In genomic region chr14:79985137-79985670, GRCm38 (mm10) we compare ENCODE assay signal across 27 mouse cellular contexts. TPM values are rescaled to one million over a fixed set of nuclear protein-coding genes. Genes with fewer than 3 reads are reported as not detected.
DNase-seq lines count a peak whose midpoint lies in the region; ATAC-seq and TF ChIP-seq lines count a peak whose summit lies in the region.
"Had no signal": no experiment of that assay in that cellular context is flagged by ENCODE, and none has a peak within 500 bp of the region (broad histone marks: within the 10 kb centered on the region; RNA-seq: fewer than 3 reads in every experiment).

No protein-coding gene starts in this region.

- 78% methylated on average over 7 of the region's 7 CpGs for WGBS in intestine, embryonic 16.5 days
- 53% methylated on average over 7 of the region's 7 CpGs for WGBS in intestine, postnatal 0 days
- WGBS in lung, embryonic 14.5 days = 75% methylated on average over 7 of the region's 7 CpGs
- 78% methylated on average over 7 of the region's 7 CpGs for WGBS in lung, adult 2 months

- no peak overlapping the region for H3K27ac ChIP-seq in intestine, embryonic 16.5 days (ENCODE audit: low read length)
- H3K27ac ChIP-seq in intestine, postnatal 0 days (ENCODE audit: low read depth, low read length) = no peak overlapping the region
- no peak overlapping the region for H3K27ac ChIP-seq in lung, embryonic 14.5 days (ENCODE audit: low read depth)
- H3K27ac ChIP-seq: embryonic facial prominence, embryonic 12.5 days; embryonic facial prominence, embryonic 15.5 days; gastrocnemius, adult 2 months; heart, adult 2 months; heart, embryonic 10.5 days; heart, embryonic 13.5 days; hindbrain, embryonic 10.5 days; hindbrain, embryonic 13.5 days had no signal

- TF ChIP-seq CTCF in intestine, postnatal 0 days (IDR thresholded peaks at IDR 0.05; ENCODE audit: low read depth) = no peak
- TF ChIP-seq CTCF in lung, embryonic 14.5 days (IDR thresholded peaks at IDR 0.05; ENCODE audit: low read depth) = no peak
- no peak for TF ChIP-seq CTCF in lung, adult 2 months (IDR thresholded peaks at IDR 0.05; ENCODE audit: insufficient read depth, low read length)

- peak; percentile 12 for ATAC-seq in intestine, embryonic 16.5 days
- ATAC-seq in intestine, postnatal 0 days = no peak
- no peak for ATAC-seq in lung, embryonic 14.5 days (ENCODE audit: insufficient read depth)
- ATAC-seq: forebrain, embryonic 14.5 days; forebrain, postnatal 0 days; Patski had no signal

- no peaks in the 10 kb centered on the region for H3K9me3 ChIP-seq in intestine, embryonic 16.5 days (ENCODE audit: control insufficient read depth, low read length)
- no peaks in the 10 kb centered on the region for H3K9me3 ChIP-seq in intestine, postnatal 0 days (ENCODE audit: control insufficient read depth)
- H3K9me3 ChIP-seq in lung, embryonic 14.5 days (ENCODE audit: low read depth, low read length) = no peaks in the 10 kb centered on the region
- H3K9me3 ChIP-seq: embryonic facial prominence, embryonic 12.5 days; embryonic facial prominence, embryonic 15.5 days; heart, embryonic 10.5 days; heart, embryonic 13.5 days; hindbrain, embryonic 10.5 days; hindbrain, embryonic 13.5 days had no signal

- no peaks in the 10 kb centered on the region for H3K27me3 ChIP-seq in intestine, embryonic 16.5 days (replicated peaks; ENCODE audit: control insufficient read depth, insufficient read depth, low read length)
- no peaks in the 10 kb centered on the region for H3K27me3 ChIP-seq in intestine, postnatal 0 days (replicated peaks; ENCODE audit: control insufficient read depth, insufficient read depth, low read length)
- no peaks in the 10 kb centered on the region for H3K27me3 ChIP-seq in lung, embryonic 14.5 days (ENCODE audit: insufficient read depth, low read length)
- H3K27me3 ChIP-seq: CH12.LX; embryonic facial prominence, embryonic 12.5 days; embryonic facial prominence, embryonic 15.5 days; heart, embryonic 13.5 days; hindbrain, embryonic 13.5 days had no signal

- H3K36me3 ChIP-seq in intestine, embryonic 16.5 days (ENCODE audit: control insufficient read depth, insufficient read depth, low read length) = no peaks in the 10 kb centered on the region
- H3K36me3 ChIP-seq in intestine, postnatal 0 days (ENCODE audit: control insufficient read depth, insufficient read depth) = no peaks in the 10 kb centered on the region
- no peaks in the 10 kb centered on the region for H3K36me3 ChIP-seq in lung, embryonic 14.5 days (ENCODE audit: insufficient read depth)
- H3K36me3 ChIP-seq: embryonic facial prominence, embryonic 12.5 days; embryonic facial prominence, embryonic 15.5 days; G1E; heart, embryonic 10.5 days; heart, embryonic 13.5 days; hindbrain, embryonic 10.5 days; hindbrain, embryonic 13.5 days had no signal

- no peak overlapping the region for H3K9ac ChIP-seq in intestine, embryonic 16.5 days (ENCODE audit: low read depth, low read length)
- no peak overlapping the region for H3K9ac ChIP-seq in intestine, postnatal 0 days (ENCODE audit: low read depth, low read length)
- no peak overlapping the region for H3K9ac ChIP-seq in lung, embryonic 14.5 days
- H3K9ac ChIP-seq: embryonic facial prominence, embryonic 12.5 days; embryonic facial prominence, embryonic 15.5 days; forebrain, postnatal 0 days; heart, embryonic 13.5 days; hindbrain, embryonic 13.5 days had no signal

- no peak overlapping the region for H3K4me2 ChIP-seq in intestine, embryonic 16.5 days (ENCODE audit: low read depth, low read length)
- no peak overlapping the region for H3K4me2 ChIP-seq in intestine, postnatal 0 days (replicated peaks; ENCODE audit: low read depth)
- H3K4me2 ChIP-seq in lung, embryonic 14.5 days = no peak overlapping the region
- H3K4me2 ChIP-seq: embryonic facial prominence, embryonic 12.5 days; embryonic facial prominence, embryonic 15.5 days; heart, embryonic 13.5 days; hindbrain, embryonic 13.5 days had no signal

- 0 out of 2 replicates have a peak, but pooled peaks cover 4% of the 10 kb centered on the region for H3K4me1 ChIP-seq in intestine, embryonic 16.5 days (ENCODE audit: control insufficient read depth, insufficient read depth, low read length)
- H3K4me1 ChIP-seq in intestine, postnatal 0 days (replicated peaks; ENCODE audit: control insufficient read depth, insufficient read depth, low read length) = peaks cover 3% of the 10 kb centered on the region; the same call in 1 of the 2 replicates
- no peaks in the 10 kb centered on the region for H3K4me1 ChIP-seq in lung, embryonic 14.5 days (ENCODE audit: insufficient read depth)
- H3K4me1 ChIP-seq in lung, adult 2 months (ENCODE audit: control insufficient read depth, insufficient read depth, low read length) = no peaks in the 10 kb centered on the region
- H3K4me1 ChIP-seq: embryonic facial prominence, embryonic 12.5 days; embryonic facial prominence, embryonic 15.5 days; heart, embryonic 10.5 days; hindbrain, embryonic 10.5 days; hindbrain, embryonic 13.5 days had no signal

- no peak overlapping the region for H3K4me3 ChIP-seq in intestine, embryonic 16.5 days (ENCODE audit: low read length)
- H3K4me3 ChIP-seq in intestine, postnatal 0 days (ENCODE audit: low read depth, low read length) = no peak overlapping the region
- H3K4me3 ChIP-seq in lung, embryonic 14.5 days (ENCODE audit: low read depth, low read length) = no peak overlapping the region
- no peak overlapping the region for H3K4me3 ChIP-seq in lung, adult 2 months (replicated peaks; ENCODE audit: extremely low read depth, low read depth, low read length)
- H3K4me3 ChIP-seq: embryonic facial prominence, embryonic 12.5 days; embryonic facial prominence, embryonic 15.5 days; gastrocnemius, adult 2 months; heart, adult 2 months; heart, embryonic 10.5 days; heart, embryonic 13.5 days; hindbrain, embryonic 10.5 days; hindbrain, embryonic 13.5 days had no signal

- TF ChIP-seq POLR2A in lung, adult 2 months (IDR thresholded peaks at IDR 0.05; ENCODE audit: borderline replicate concordance, extremely low read depth, low read depth, low read length) = no peak

- DNase-seq in cerebellum, postnatal 10 days = peak; percentile 13 to 15
- no peak for DNase-seq in cerebellum, postnatal 36 days
- DNase-seq in lung, embryonic 14.5 days = peak; percentile 27
- DNase-seq in lung, adult 2 months = no peak
- peak; percentile 5 for DNase-seq in 416B (ENCODE audit: low read depth)
- no peak for DNase-seq in adipocyte (ENCODE audit: low spot score)
- DNase-seq: adrenal gland, adult 2 months; adrenal gland, postnatal 14 days; B cell, adult 2 months; cerebellum, adult 11 months; cerebellum, adult 2 months; cerebellum, adult 9-11 months; forebrain, postnatal 0 days had no signal

RNA-seq across cellular contexts. Expression of gene Olfm4, which starts 1.3 kb away (rescaled TPM):
- 11.5 and 13.1 TPM in 2 replicates for polyA plus RNA-seq in intestine, embryonic 16.5 days (2015; fragmentation: Nextera tagmentation; extraction: Ambion mirVana)
- polyA plus RNA-seq in intestine, postnatal 0 days (2015; fragmentation: Nextera tagmentation; extraction: Ambion mirVana) = 38.3 and 44.0 TPM in 2 replicates
- polyA plus RNA-seq in lung, embryonic 14.5 days (2014; fragmentation: Nextera tagmentation; extraction: Ambion mirVana) = 0.82 and 1.4 TPM in 2 replicates
- polyA plus RNA-seq in lung, adult 2 months (2012; rRNA removed) = 0.03 TPM in 1 of 2 replicates, not detected in the other
- polyA plus RNA-seq: adrenal gland, adult 2 months; G1E; heart, adult 2 months; Patski had no signal

Comparison
In these comparisons a context has a peak if more than half of its experiments do, and no peak if none do; other contexts are left out.
1. DNase-seq: peak in cerebellum, postnatal 10 days (2 of 2), lung, embryonic 14.5 days (single experiment) and 416B (single experiment); none in cerebellum, postnatal 36 days (0 of 2), lung, adult 2 months (single experiment) and adipocyte (single experiment).